Mouse (Mus musculus): ENCODE measurements around the gene C3ar1. TPM values are rescaled to one million over a fixed set of nuclear protein-coding genes. Genes with fewer than 3 reads are reported as not detected.

C3ar1 gene
- 0.04 TPM in 1 of 2 replicates, not detected in the other for polyA plus RNA-seq (2012)

DNA sequence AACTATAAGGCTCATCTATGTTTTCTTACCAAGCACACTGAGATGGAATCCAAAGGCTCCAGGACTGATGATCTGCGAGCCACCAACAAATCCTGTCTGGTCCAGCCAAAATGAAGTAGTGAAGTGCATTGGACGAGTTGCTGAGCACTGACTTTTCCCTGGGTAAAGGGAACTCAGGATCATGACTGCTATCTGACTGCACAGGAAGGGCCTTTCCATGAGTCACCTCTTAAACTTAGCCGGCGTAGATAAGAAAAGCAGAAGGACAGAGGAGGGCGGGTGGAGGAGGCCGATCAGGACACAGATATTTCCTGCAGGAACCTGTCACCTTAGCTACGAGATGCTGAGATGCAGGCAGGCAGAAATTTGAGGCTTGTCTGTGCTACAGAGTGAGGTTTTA lies at the start of gene C3ar1:
C3ar1 (minus strand) TSS at position 207 of the 400 bp plus-strand sequence.

DNA sequence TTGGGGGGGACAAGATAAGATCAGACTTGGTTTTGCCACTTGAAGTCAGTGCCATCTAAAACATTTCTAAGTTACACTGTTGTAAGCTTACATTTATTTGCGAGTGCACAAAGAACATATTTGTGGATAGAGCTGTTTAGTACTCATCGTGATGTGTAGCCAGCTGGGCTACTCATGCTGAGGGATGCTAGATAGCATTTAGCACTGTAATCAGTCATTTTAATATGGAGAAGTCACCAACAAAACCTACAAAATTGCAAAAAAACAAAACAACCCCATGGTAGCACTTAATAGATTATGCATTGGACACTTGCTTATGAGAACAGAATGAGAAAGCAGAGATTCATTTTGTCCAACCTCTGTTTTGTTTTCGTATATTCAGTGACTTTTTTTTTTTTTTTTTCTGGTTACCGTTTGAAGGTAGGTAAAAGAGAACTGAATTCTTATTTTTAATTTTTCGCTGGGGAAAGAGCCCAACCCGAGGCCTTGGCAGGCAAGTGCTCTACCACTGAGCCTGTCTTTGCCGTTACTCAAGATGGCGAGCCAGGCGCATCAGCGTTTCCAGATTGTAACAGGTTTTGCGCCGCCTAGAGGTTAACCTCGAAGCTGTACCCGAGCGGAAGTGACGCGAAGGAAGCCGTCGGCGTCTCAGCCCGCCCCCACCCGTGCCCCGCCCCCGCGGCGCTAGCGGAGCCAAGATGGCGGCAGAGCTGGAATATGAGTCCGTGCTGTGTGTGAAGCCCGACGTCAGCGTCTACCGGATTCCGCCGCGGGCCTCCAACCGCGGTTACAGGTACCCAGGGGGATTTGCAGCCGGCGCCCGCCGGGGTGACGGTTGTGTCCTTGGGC lies 18.1 kb upstream of the C3ar1 start, which contains the start of gene Necap1:
Necap1 (plus strand) TSS at position 604 of the 849 bp plus-strand sequence.

DNA sequence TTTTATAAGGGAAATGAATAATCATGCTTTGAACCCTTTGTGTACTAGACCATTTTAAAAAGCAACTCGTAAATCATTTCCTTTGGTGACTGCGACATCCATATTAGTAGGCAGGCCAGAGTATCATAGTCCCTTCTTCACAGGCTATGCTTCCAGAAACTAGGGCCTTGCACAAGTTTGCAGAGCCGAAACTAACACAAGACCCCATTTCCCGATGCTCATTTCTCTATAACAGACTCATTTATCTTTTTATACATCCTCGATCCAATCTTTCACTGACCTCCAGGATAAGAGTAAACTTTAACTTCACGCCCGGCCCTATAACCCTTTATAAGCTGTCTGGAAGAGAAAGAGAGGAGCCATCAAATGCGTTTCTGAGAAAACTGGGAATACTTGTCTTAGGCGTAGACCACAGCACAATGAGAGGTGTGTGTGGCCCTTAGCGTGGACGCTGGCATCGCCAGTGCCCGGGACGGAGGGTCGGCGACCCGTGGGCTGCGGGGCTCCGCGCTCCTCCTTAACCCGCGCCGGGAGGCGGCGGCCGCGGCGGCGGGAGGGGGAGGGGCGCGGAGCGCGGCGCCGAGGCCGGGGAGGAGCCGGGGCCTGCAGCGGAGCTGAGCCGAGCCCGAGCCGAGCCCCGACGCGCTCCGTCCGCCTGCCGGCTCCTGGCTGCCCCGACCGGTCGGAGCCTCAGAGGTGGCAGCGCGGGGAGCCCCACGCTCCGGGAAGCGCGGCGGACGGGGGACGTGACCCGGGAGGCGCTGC lies 36.5 kb downstream of the C3ar1 start, which contains the start of gene Foxj2:
Foxj2 (plus strand) TSS at position 609 of the 765 bp plus-strand sequence.

DNA sequence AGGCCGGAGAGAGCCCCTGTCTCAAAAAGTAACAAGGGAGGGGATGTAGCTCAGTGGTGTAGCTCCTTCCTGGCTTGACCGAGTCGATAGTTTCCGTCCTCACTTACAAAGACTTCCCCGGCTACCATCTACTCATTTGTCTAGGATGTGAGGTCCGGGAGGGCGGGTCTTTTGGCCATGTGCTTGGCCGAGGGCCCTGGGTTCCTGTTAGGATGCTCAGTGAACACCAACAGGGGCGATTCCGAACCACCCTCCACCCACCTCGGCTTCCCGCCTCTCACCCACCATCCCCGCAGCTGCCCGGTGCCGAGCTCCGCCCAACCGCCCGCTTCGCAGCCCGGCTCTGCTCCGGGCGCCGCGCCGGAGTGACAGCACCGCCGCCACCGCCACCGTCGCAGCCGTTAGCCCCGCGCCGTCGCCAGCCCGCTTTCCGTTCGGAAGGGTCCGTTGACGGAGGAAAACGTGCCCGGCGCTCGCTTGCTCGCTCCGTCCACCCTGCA lies 54.6 kb downstream of the C3ar1 start, which contains the start of gene Slc2a3:
Slc2a3 (minus strand) TSS at position 340 of the 500 bp plus-strand sequence.

Other genes starting within 250 kb of the C3ar1 start
- gene Gdf3, start 246.1 kb downstream of the C3ar1 start, polyA plus RNA-seq (2012): 2.7 and 3.8 TPM in 2 replicates
- not detected in 2 replicates for gene Dppa3, start 229.8 kb downstream of the C3ar1 start, polyA plus RNA-seq (2012)
- not detected in 2 replicates for gene Nanog, start 148.7 kb downstream of the C3ar1 start, polyA plus RNA-seq (2012)
- 14.8 and 20.3 TPM in 2 replicates for gene Slc2a3, start 54.5 kb downstream of the C3ar1 start, polyA plus RNA-seq (2012)
- 23.3 and 27.9 TPM in 2 replicates for gene Foxj2, start 36.2 kb downstream of the C3ar1 start, polyA plus RNA-seq (2012)
- gene Necap1, start 18.3 kb upstream of the C3ar1 start, polyA plus RNA-seq (2012): 10.6 and 15.8 TPM in 2 replicates
- 0.05 and 0.11 TPM in 2 replicates for gene Clec4a1, start 65.7 kb upstream of the C3ar1 start, polyA plus RNA-seq (2012)
- gene Clec4a3, start 96.4 kb upstream of the C3ar1 start, polyA plus RNA-seq (2012): 0.05 TPM in 1 of 2 replicates, not detected in the other
- gene Clec4a4, start 134.2 kb upstream of the C3ar1 start, polyA plus RNA-seq (2012): not detected in 2 replicates
- gene Clec4b1, start 193.8 kb upstream of the C3ar1 start, polyA plus RNA-seq (2012): 0.14 TPM in 1 of 2 replicates, not detected in the other